Mouse (Mus musculus) brain, embryonic 14.5 days (tissue): ENCODE results near the gene Idh3g. TPM values are rescaled to one million over a fixed set of nuclear protein-coding genes. Genes with fewer than 3 reads are reported as not detected.
"Not testable (repeated sequence)": the region's sequence is repeated elsewhere in the genome, so short reads cannot be mapped to it uniquely, and the experiment has no call there.

Source experiments
- DNase-seq: peaks from one replicate; pipeline ENCODE4 v3.0.0-alpha.2; 2011; ENCODE audit warnings: low read depth
- CTCF ChIP-seq: fragments of 200-500 bp; IDR thresholded peaks from 2 replicates; pipeline ENCODE4 v1.5.1; 2012; ENCODE audit warnings: inconsistent platforms, mild to moderate bottlenecking, moderate library complexity, borderline replicate concordance; ENCODE audit not compliant: insufficient read depth, insufficient read length; ENCODE audit errors: extremely low read depth
- POLR2A ChIP-seq: fragments of 200-500 bp; IDR thresholded peaks from 2 replicates; pipeline ENCODE4 v1.6.1; 2012; ENCODE audit warnings: mild to moderate bottlenecking, inconsistent platforms, borderline replicate concordance; ENCODE audit not compliant: poor library complexity, insufficient read depth, insufficient read length, severe bottlenecking; ENCODE audit errors: extremely low read depth
- polyA plus RNA-seq: library from polyadenylated mRNA; depleted of rRNA; stranded (reverse); fragments of >200 nt; gene quantifications from 2 replicates; pipeline ENCODE4 v1.2.3, GENCODE M21; 2012; rRNA removed

The Idh3g gene
- polyA plus RNA-seq, 1 experiment: 382 TPM

DNA sequence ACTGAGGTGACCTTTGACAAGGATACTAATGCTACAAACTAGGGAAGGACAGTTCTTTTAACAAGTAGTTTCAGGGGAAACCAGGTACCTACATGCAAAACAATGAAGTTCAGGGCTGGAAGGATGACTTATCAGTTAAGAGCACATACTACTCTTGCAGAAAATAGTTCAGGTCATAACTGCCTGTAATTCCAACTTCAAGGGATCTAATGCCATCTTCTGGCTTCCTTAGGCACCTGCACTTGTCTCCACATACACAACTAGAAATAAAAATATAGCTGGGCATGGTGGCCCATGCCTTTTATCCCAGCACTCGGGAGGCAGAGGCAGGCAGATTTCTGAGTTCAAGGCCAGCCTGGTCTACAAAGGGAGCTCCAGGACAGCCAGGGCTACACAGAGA is 37.7 kb downstream of the Idh3g start:
- DNase-seq: no peak
- TF ChIP-seq CTCF (no peak), POLR2A (no peak)

GRCm38 (mm10) chrX:73744774-73745481 is 41.8 kb downstream of the Idh3g start:
- TF ChIP-seq CTCF: no peak
- no peak for TF ChIP-seq POLR2A
- DNase-seq: no peak

GRCm38 (mm10) chrX:73739841-73740240 is 46.9 kb downstream of the Idh3g start:
- not testable (repeated sequence) for DNase-seq

DNA sequence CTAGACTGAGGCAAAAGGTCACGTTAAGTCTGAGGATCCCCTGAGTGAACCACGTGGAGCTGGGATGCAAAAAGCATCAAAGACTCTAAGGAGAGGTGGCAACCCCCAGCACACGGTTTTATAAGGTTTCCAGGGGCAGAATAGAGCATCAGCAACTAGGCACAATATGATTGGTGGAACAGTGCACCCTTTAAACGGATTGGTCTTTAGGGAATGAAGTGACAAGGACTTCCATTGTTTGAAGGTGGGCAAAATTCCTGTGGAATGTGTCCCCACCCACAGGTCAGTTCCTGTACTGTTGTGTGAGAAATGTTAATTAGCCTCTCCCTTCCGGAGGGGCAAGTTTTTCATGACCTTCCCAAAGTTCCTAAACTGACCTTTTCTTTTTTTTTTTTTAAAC is 47.5 kb downstream of the Idh3g start:
- TF ChIP-seq CTCF (no peak), POLR2A (no peak)
- DNase-seq: no peak

DNA sequence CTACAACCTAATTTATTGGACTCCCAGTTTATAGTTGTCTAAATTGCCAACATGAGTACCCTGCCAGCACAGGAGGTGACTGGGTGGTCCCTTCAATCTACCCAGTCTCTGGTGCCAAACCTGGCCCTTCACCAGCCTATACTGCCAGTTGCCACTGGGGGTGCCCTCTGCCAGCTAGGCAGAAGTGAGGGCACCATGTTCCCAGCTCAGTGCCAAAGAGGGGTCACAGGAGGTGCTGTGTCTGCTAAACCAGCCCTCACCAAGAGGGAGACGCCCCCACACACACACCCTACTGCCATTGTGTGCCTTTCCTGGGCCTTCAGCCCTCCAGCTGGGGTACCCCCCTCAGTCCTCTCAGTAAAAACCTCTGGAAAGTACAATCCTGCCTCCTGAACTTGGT is 48.5 kb downstream of the Idh3g start:
- TF ChIP-seq CTCF (no peak), POLR2A (no peak)
- no peak for DNase-seq

DNA sequence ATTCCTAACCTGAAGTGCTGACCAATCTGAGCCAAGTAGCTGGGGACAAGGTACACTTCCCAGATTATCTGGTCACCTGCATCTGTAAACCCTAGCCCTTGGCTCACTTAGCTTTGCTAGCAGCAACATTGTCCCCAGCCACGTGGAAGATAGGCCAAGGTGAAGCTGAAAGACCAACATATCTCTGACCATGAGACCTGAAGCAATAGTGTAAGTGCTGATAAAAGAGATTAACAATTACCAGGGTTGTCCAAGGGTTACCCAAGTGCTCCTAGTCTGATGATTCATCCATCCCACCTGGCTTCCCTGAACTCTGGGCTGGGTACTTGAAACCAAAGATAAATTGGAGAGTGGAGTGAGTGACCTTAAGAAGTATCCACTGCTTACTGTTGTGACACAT is 55.8 kb downstream of the Idh3g start:
- no peak for TF ChIP-seq POLR2A
- no peak for TF ChIP-seq CTCF
- DNase-seq: no peak

Other genes with a start within 250 kb of the Idh3g start
- 1.1 and 1.5 TPM in 2 replicates for gene Dusp9, start 147.5 kb downstream of the Idh3g start, polyA plus RNA-seq
- gene Pnck, start 126.8 kb downstream of the Idh3g start, polyA plus RNA-seq: 139 and 181 TPM in 2 replicates
- gene Slc6a8, start 113.7 kb downstream of the Idh3g start, polyA plus RNA-seq: 62.2 and 71.4 TPM in 2 replicates
- 44.3 and 48.6 TPM in 2 replicates for gene Bcap31, start 70.7 kb downstream of the Idh3g start, polyA plus RNA-seq
- gene Abcd1, start 70.3 kb downstream of the Idh3g start, polyA plus RNA-seq: 16.0 and 19.3 TPM in 2 replicates
- gene Plxnb3, start 29.8 kb downstream of the Idh3g start, polyA plus RNA-seq: 0.58 and 0.79 TPM in 2 replicates
- 0.85 and 1.2 TPM in 2 replicates for gene Srpk3, start 12.5 kb downstream of the Idh3g start, polyA plus RNA-seq
- gene Ssr4, start 131 bp upstream of the Idh3g start, polyA plus RNA-seq: 130 and 205 TPM in 2 replicates
- 88.2 and 125 TPM in 2 replicates for gene Pdzd4, start 38.1 kb upstream of the Idh3g start, polyA plus RNA-seq
- gene Avpr2, start 105.2 kb upstream of the Idh3g start, polyA plus RNA-seq: not detected in 2 replicates
- gene L1cam, start 109.2 kb upstream of the Idh3g start, polyA plus RNA-seq: 141 and 249 TPM in 2 replicates
- 6.6 and 8.5 TPM in 2 replicates for gene Arhgap4, start 135.0 kb upstream of the Idh3g start, polyA plus RNA-seq
- 87.7 and 97.8 TPM in 2 replicates for gene Naa10, start 135.0 kb upstream of the Idh3g start, polyA plus RNA-seq
- gene Renbp, start 144.0 kb upstream of the Idh3g start, polyA plus RNA-seq: 8.0 and 8.7 TPM in 2 replicates
- gene Hcfc1, start 179.5 kb upstream of the Idh3g start, polyA plus RNA-seq: 50.3 and 83.2 TPM in 2 replicates
- 59.2 and 77.8 TPM in 2 replicates for gene Irak1, start 237.0 kb upstream of the Idh3g start, polyA plus RNA-seq